Mouse (Mus musculus) Patski (cell line): ENCODE measurements at regions not wholly inside any gene's neighbourhood (a gene's known extent, or its start where the extent isn't known, plus 50 kb on each side); places are given as distances from the start of the nearest gene placed in this dataset.

Source experiments
- ATAC-seq: fragments of 100-300 bp; one replicate; pipeline ENCODE4 v1.8.0; 2021
- CTCF ChIA-PET: fragments of 350-600 bp; sonication (Branson Sonifier 250); formaldehyde crosslinking; loops from one replicate; lab custom pipeline; 2022; ENCODE audit warnings: inconsistent platforms; lab: Charles Lee
- POLR2A ChIA-PET: fragments of 350-600 bp; sonication (Branson Sonifier 250); formaldehyde crosslinking; loops from one replicate; lab custom pipeline; 2022; ENCODE audit warnings: antibody characterized with exemption, inconsistent platforms; lab: Charles Lee
- DNase-seq: peaks from one replicate; pipeline ENCODE4 v3.0.0-alpha.2; 2011; ENCODE audit warnings: low read depth, low spot score
- H3K27me3 ChIP-seq: fragments of 371-371 bp; one replicate; pipeline ENCODE4 v1.5.1; 2021
- CTCF ChIP-seq: fragments of 100-300 bp; IDR thresholded peaks from one replicate; pipeline ENCODE4 v1.5.1; 2021
- in situ Hi-C: fragments of 300-500 bp; cut with MboI; formaldehyde crosslinking; loops from 3 replicates; pipeline ENCODE4 v1.11.1; 2018; ENCODE audit warnings: low pct_unique_long_range_greater_than_20kb, mixed read lengths

- POLR2A ChIA-PET, result no interaction called here
- CTCF ChIA-PET, result interaction anchor here (1.5 kb wide), 1 partner anchor 9 kb away, joined by 3 read pairs; no protein-coding TSS in a partner anchor
Observed at GRCm38 (mm10) chr6:11109773-11110172, 797.5 kb downstream of the Ndufa4 start.

GRCm38 (mm10) chr6:11108346-11108966 lies 798.8 kb downstream of the Ndufa4 start:
- ChIA-PET POLR2A (no interaction called here), CTCF (interaction anchor here (1.5 kb wide), 1 partner anchor 11 kb away, joined by 3 read pairs; no protein-coding TSS in a partner anchor)
- no peak for DNase-seq
- no peak for ATAC-seq
- in situ Hi-C loops, result no loop called here
- no peak for TF ChIP-seq CTCF
- H3K27me3 ChIP-seq, result peaks cover 3% of the 10 kb centered on the region

More at GRCm38 (mm10) chr6:11109773-11110172, 797.5 kb downstream of the Ndufa4 start:
- H3K27me3 ChIP-seq, result peaks cover 3% of the 10 kb centered on the region
- in situ Hi-C loops, result no loop called here
- no peak for TF ChIP-seq CTCF
- ATAC-seq, result no peak
- DNase-seq, result no peak

- no peak for TF ChIP-seq CTCF
- peaks cover 3% of the 10 kb centered on the region for H3K27me3 ChIP-seq
- DNase-seq (no peak), ATAC-seq (no peak)
- ChIA-PET CTCF (no interaction called here), POLR2A (no interaction called here)
- in situ Hi-C loops, result no loop called here
Observed at GRCm38 (mm10) chr6:11103415-11103814, 803.9 kb downstream of the Ndufa4 start.

GRCm38 (mm10) chr6:11060961-11061583 lies 846.2 kb downstream of the Ndufa4 start:
- ATAC-seq (no peak), DNase-seq (no peak)
- in situ Hi-C loops, result no loop called here
- H3K27me3 ChIP-seq, result peaks cover 11% of the 10 kb centered on the region
- POLR2A ChIA-PET, result no interaction called here
- CTCF ChIA-PET, result no interaction called here
- TF ChIP-seq CTCF, result no peak
